Mouse (Mus musculus): ENCODE measurements around the gene Fam50a.
"Not testable (repeated sequence)": the region's sequence is repeated elsewhere in the genome, so short reads cannot be mapped to it uniquely, and the experiment has no call there.

Gene Fam50a

DNA sequence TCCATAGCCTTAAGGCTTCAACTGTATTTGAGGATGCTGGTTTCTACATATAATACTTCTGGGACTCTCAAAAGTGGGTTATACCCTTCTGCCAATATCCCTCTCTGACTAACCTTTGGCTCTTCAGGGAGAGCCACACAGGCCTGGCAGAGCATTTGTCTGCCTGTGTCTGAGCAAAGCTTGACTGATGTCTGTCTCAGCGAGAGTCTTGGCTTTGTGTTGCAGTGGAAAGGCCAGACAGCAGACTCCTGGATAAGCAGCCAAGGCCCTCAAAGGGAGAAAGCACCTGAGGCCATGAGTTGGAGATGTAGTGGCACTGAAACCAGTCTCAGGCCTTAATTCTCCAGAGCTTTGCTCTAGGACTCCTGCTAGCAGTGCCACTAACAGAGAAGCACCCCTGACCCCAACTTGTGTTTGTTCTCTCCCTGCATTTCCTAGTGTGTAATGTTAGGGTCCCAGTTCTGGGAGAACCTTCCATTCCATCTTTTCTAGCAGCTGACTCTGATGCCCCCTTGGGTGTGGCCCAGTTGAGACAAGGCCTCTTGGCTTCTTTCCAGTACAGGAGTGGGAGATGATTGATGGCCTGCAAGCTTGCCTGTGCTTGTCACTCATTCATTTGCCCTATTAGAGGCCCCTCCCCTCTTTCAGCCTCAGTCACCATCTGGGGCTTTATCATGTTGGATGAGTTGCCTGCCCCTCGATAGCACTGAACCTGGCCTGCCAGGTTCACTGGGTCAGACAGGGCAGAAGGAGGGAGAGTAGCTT lies 17.5 kb downstream of the Fam50a start:
- no peak for DNase-seq (ENCODE audit: low spot score)

- no peak for DNase-seq (ENCODE audit: low spot score)
Observed at GRCm38 (mm10) chrX:74352645-74353466, 40.0 kb downstream of the Fam50a start.

GRCm38 (mm10) chrX:74353467-74353770 lies 40.6 kb downstream of the Fam50a start, which contains the start of gene Lage3:
Gene Lage3 (minus strand): TSS chrX:74353618.
- DNase-seq (ENCODE audit: low spot score): peak; percentile 68

DNA sequence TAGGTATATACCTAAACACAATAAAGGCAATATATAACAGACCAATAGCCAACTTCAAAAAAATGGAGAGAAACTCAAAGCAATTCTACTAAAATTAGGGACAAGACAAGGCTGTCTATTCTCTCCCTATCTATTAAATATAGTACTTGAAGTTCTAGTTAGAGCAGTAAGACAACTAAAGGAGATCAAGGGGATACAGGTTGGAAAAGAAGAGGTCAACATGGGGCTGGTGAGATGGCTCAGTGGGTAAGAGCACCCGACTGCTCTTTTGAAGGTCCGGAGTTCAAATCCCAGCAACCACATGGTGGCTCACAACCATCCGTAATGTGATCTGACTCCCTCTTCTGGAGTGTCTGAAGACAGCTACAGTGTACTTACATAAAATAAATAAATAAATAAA lies 44.2 kb downstream of the Fam50a start:
- not testable (repeated sequence) for DNase-seq (ENCODE audit: low spot score)

- no peak for DNase-seq (ENCODE audit: low spot score)
Observed at GRCm38 (mm10) chrX:74359171-74359570, 46.3 kb downstream of the Fam50a start.

DNA sequence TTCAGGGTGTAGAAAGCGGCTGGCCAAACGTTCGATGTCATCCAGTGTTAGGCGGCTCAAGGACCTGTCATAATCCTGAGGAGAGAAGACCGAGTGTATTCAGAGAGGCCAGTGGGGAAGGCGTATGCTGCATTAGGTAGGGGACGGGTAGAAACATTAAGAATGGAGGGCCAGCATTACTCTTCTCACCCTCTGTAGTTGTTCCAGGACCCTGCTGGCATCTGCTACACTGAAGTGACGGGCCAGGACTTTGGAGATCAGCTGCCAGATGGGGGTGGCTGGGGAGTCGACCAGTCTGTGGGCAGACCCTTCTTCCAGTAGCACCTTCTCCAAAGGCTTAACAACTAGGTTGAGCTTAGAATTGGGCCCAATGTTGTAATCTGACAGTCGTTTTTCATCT lies 54.7 kb downstream of the Fam50a start:
- DNase-seq (ENCODE audit: low spot score): no peak

- peak; percentile 69 for DNase-seq (ENCODE audit: low spot score)
Observed at GRCm38 (mm10) chrX:74368209-74368909, 55.5 kb downstream of the Fam50a start.

Measured in urinary bladder, postnatal 25 days (tissue).